Mouse (Mus musculus): Measurements from ENCODE around the gene Arid4a. TPM values are rescaled to one million over a fixed set of nuclear protein-coding genes. Genes with fewer than 3 reads are reported as not detected.

Gene Arid4a
- total and polyA plus RNA-seq, 3 experiments, result 6.7 to 13.0 TPM; not detected in 1

- Histone ChIP-seq H3K27ac (ENCODE audit: control insufficient read depth, low read depth, low read length) (no peak overlapping the region), H3K79me2 (ENCODE audit: control insufficient read depth, insufficient read depth, low read length, poor library complexity) (no peaks in the 10 kb centered on the region), H3K4me1 (ENCODE audit: control insufficient read depth in 1 of 2, insufficient read depth in 2 of 2, low read length in 2 of 2) (peaks cover 0 to 2% of the 10 kb centered on the region in 2 experiments; a peak in 1 of 4 replicates), H3K9ac (ENCODE audit: control insufficient read depth, low read depth, low read length, poor library complexity, severe bottlenecking) (no peak overlapping the region), H3K9me3 (replicated peaks; ENCODE audit: insufficient read depth, low read length) (no peaks in the 10 kb centered on the region), H3K4me3 (ENCODE audit: control insufficient read depth in 1 of 2, insufficient read depth in 1 of 2, low read depth in 2 of 2, low read length in 2 of 2) (no peak overlapping the region), H3K27me3 (ENCODE audit: control insufficient read depth in 1 of 2, insufficient read depth in 2 of 2, low read length in 2 of 2) (no peaks in the 10 kb centered on the region), H3K36me3 (ENCODE audit: control insufficient read depth in 1 of 2, insufficient read depth in 2 of 2, low read length in 2 of 2) (peaks cover 0 to 15% of the 10 kb centered on the region in 2 experiments; a peak in 3 of 4 replicates)
- TF ChIP-seq EP300 (IDR thresholded peaks at IDR 0.05; ENCODE audit: low read depth in 1 of 2, low read length in 2 of 2), result no peak
- TF ChIP-seq TBP (IDR thresholded peaks at IDR 0.05; ENCODE audit: low read depth, low read length), result no peak
- no peak for TF ChIP-seq CHD1 (IDR thresholded peaks at IDR 0.05; ENCODE audit: low read depth, low read length)
- no peak for TF ChIP-seq MXI1 (IDR thresholded peaks at IDR 0.05; ENCODE audit: low read depth, low read length)
- no peak for TF ChIP-seq MEF2A (IDR thresholded peaks at IDR 0.05; ENCODE audit: extremely low read depth, insufficient replicate concordance, low read depth, low read length, poor library complexity, severe bottlenecking)
- no peak for TF ChIP-seq ZNF384 (IDR thresholded peaks at IDR 0.05; ENCODE audit: low read depth, low read length)
- no peak for TF ChIP-seq GATA1 (IDR thresholded peaks at IDR 0.05; ENCODE audit: low read depth, low read length)
- no peak for TF ChIP-seq MAZ (IDR thresholded peaks at IDR 0.05; ENCODE audit: low read depth, low read length)
- TF ChIP-seq TAL1 (IDR thresholded peaks at IDR 0.05; ENCODE audit: low read length), result no peak
- TF ChIP-seq UBTF (IDR thresholded peaks at IDR 0.05; ENCODE audit: borderline replicate concordance, insufficient read depth, low read depth, low read length), result no peak
- no peak for TF ChIP-seq ZKSCAN1 (IDR thresholded peaks at IDR 0.05; ENCODE audit: low read depth, low read length)
- TF ChIP-seq MYC (IDR thresholded peaks at IDR 0.05; ENCODE audit: low read depth, low read length), result no peak
- no peak for TF ChIP-seq MYB (IDR thresholded peaks at IDR 0.05; ENCODE audit: low read depth, low read length)
- no peak for TF ChIP-seq GABPA (IDR thresholded peaks at IDR 0.05; ENCODE audit: low read depth, low read length)
- TF ChIP-seq CTCF (IDR thresholded peaks at IDR 0.05 in 2 of 3, conservative IDR thresholded peaks at IDR 0.05 in 1 of 3; ENCODE audit: control insufficient read depth in 1 of 3, insufficient read depth in 1 of 3, low read depth in 2 of 3, low read length in 3 of 3, poor library complexity in 1 of 3, severe bottlenecking in 1 of 3), result no peak
- no peak for TF ChIP-seq CHD2 (IDR thresholded peaks at IDR 0.05; ENCODE audit: low read length)
- no peak for TF ChIP-seq TCF12 (IDR thresholded peaks at IDR 0.05; ENCODE audit: low read depth, low read length)
- TF ChIP-seq ZC3H11A (IDR thresholded peaks at IDR 0.05; ENCODE audit: low read depth, low read length), result no peak
- TF ChIP-seq ETS1 (IDR thresholded peaks at IDR 0.05; ENCODE audit: low read depth, low read length), result no peak
- no peak for TF ChIP-seq KAT2A (conservative IDR thresholded peaks at IDR 0.05; ENCODE audit: low read depth, low read length)
- DNase-seq (ENCODE audit: low read depth, low spot score), result no peak
Observed at GRCm38 (mm10) chr12:71035826-71036225, 20.0 kb downstream of the Arid4a start.

DNA sequence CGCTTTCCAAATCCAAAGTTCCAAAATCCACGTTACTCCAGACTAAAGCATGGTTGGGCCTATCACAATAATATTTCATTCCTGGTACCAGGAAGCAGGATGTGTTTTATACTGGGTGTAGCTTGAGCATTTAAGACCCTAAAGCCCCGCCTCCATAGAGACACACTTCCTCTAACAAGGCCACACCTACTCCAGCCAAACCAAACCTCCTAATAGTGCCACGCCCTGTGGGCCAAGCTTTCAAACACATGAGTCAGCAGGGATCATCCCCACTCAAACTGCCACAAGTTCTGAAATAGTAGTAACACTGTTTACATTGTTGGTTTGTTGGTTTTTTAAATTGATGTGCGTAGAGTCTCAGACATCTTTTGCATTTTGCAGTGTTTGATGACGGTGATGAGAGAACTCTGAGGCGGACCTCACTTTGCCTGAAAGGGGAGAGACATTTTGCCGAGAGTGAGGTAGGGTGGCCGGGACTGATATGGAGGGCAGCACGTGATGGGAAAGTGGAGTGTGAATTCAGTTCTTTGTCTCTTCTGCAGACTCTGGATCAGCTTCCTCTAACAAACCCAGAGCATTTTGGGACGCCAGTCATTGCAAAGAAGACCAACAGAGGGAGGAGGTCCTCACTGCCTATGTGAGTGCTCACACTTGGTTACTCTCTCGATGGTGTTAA is 21.1 kb downstream of the Arid4a start:
- peak; percentile 88 for DNase-seq (ENCODE audit: low read depth, low spot score)
- Histone ChIP-seq H3K36me3 (ENCODE audit: control insufficient read depth in 1 of 2, insufficient read depth in 2 of 2, low read length in 2 of 2) (peaks cover 0 to 15% of the 10 kb centered on the region in 2 experiments; a peak in 3 of 4 replicates), H3K9me3 (replicated peaks; ENCODE audit: insufficient read depth, low read length) (no peaks in the 10 kb centered on the region), H3K27ac (ENCODE audit: control insufficient read depth, low read depth, low read length) (no peak overlapping the region), H3K4me3 (ENCODE audit: control insufficient read depth in 1 of 2, insufficient read depth in 1 of 2, low read depth in 2 of 2, low read length in 2 of 2) (no peak overlapping the region), H3K4me1 (ENCODE audit: control insufficient read depth in 1 of 2, insufficient read depth in 2 of 2, low read length in 2 of 2) (peaks cover 0 to 2% of the 10 kb centered on the region in 2 experiments; a peak in 1 of 4 replicates), H3K79me2 (ENCODE audit: control insufficient read depth, insufficient read depth, low read length, poor library complexity) (no peaks in the 10 kb centered on the region), H3K9ac (ENCODE audit: control insufficient read depth, low read depth, low read length, poor library complexity, severe bottlenecking) (no peak overlapping the region), H3K27me3 (ENCODE audit: control insufficient read depth in 1 of 2, insufficient read depth in 2 of 2, low read length in 2 of 2) (no peaks in the 10 kb centered on the region)
- TF ChIP-seq NRF1 (IDR thresholded peaks at IDR 0.05; ENCODE audit: insufficient read depth, low read depth, low read length, poor library complexity, severe bottlenecking) (no peak), EP300 (IDR thresholded peaks at IDR 0.05; ENCODE audit: low read depth in 1 of 2, low read length in 2 of 2) (no peak), RAD21 (IDR thresholded peaks at IDR 0.05; ENCODE audit: low read depth, low read length) (no peak), NELFE (IDR thresholded peaks at IDR 0.05; ENCODE audit: low read depth, low read length) (no peak), TBP (IDR thresholded peaks at IDR 0.05; ENCODE audit: low read depth, low read length) (no peak), MYC (IDR thresholded peaks at IDR 0.05; ENCODE audit: low read depth, low read length) (no peak), SMC3 (IDR thresholded peaks at IDR 0.05; ENCODE audit: low read depth, low read length) (no peak), BHLHE40 (IDR thresholded peaks at IDR 0.05; ENCODE audit: borderline replicate concordance, low read depth, low read length) (no peak), ZKSCAN1 (IDR thresholded peaks at IDR 0.05; ENCODE audit: low read depth, low read length) (no peak), ZMIZ1 (IDR thresholded peaks at IDR 0.05; ENCODE audit: low read depth, low read length) (no peak), E2F4 (IDR thresholded peaks at IDR 0.05; ENCODE audit: borderline replicate concordance, low read depth, low read length) (no peak), SIN3A (IDR thresholded peaks at IDR 0.05; ENCODE audit: low read length) (no peak), USF1 (IDR thresholded peaks at IDR 0.05; ENCODE audit: low read depth, low read length) (no peak), POLR2AphosphoS5 (IDR thresholded peaks at IDR 0.05; ENCODE audit: borderline replicate concordance, low read depth, low read length) (no peak)
